Mouse (Mus musculus): Measurements from ENCODE around the gene Aurka. TPM values are rescaled to one million over a fixed set of nuclear protein-coding genes. Genes with fewer than 3 reads are reported as not detected.

Gene Aurka
- polyA plus RNA-seq, 1 experiment from 2014 or later = 8.4 TPM

DNA sequence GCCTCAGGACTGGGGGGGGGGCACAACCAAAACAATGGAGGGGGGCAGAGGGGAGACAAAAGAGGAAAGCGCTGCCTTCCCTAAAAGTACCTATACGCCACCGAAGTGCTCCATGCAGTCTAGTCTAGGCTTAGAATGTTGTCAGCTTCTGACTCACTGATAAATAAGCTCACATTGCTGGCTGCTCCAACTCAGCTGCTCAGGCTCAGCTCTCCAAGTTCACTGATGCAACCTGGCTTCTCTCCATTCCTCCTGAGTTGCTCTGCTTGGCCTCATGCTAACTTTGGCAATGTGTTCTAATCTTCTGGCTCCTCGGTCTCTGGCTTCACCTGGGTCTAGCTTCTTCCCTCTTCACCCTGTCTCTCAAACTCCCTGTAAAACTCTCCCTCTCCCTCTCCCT, 6.2 kb upstream of the Aurka start:
- no peak overlapping the region for H3K4me2 ChIP-seq (ENCODE audit: low read depth, low read length)
- H3K9me3 ChIP-seq (ENCODE audit: control insufficient read depth, low read length) = no peaks in the 10 kb centered on the region
- H3K4me3 ChIP-seq (ENCODE audit: low read depth, low read length) = no peak overlapping the region
- no peaks in the 10 kb centered on the region for H3K27me3 ChIP-seq (ENCODE audit: control insufficient read depth, insufficient read depth, low read length)
- no peak for ATAC-seq (ENCODE audit: low read depth)
- no peak overlapping the region for H3K9ac ChIP-seq (replicated peaks; ENCODE audit: low read depth, low read length)
- 93% methylated on average over 4 of the region's 4 CpGs for WGBS
- peaks cover 66% of the 10 kb centered on the region for H3K36me3 ChIP-seq (ENCODE audit: control insufficient read depth, insufficient read depth, low read length)
- H3K4me1 ChIP-seq (ENCODE audit: control insufficient read depth, insufficient read depth, low read length) = 0 out of 2 replicates have a peak, but pooled peaks cover 4% of the 10 kb centered on the region
- no peak overlapping the region for H3K27ac ChIP-seq (ENCODE audit: low read depth, low read length)

DNA sequence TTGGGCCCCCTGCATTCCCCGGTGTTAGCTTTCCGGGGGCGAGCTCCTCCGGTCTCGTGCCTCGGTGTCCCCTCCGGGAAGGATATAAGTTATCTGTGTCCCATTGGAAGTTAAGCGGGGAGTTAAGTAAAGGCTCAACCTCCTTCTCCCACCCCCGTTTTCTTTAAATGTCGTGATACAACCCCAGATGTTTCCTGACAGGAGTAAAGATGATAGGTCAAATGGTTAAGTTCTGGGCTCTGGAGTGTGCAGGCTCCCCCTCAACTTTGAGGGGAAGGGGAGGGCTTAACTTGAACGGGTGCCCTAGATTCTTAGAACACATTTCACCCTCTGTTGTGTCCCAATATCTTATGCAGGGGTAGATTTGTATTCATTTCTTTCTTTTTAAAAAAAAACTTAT, 923 bp upstream of the Aurka start:
- H3K9ac ChIP-seq (replicated peaks; ENCODE audit: low read depth, low read length) = peak overlapping the region; percentile 88
- peaks cover 24% of the 10 kb centered on the region for H3K36me3 ChIP-seq (ENCODE audit: control insufficient read depth, insufficient read depth, low read length)
- H3K4me2 ChIP-seq (ENCODE audit: low read depth, low read length) = peak overlapping the region; percentile 68
- H3K27ac ChIP-seq (ENCODE audit: low read depth, low read length) = no peak overlapping the region
- under 1% methylated on average over 11 of the region's 11 CpGs for WGBS
- no peak for ATAC-seq (ENCODE audit: low read depth)
- peak overlapping the region; percentile 91 for H3K4me3 ChIP-seq (ENCODE audit: low read depth, low read length)
- H3K9me3 ChIP-seq (ENCODE audit: control insufficient read depth, low read length) = no peaks in the 10 kb centered on the region
- 0 out of 2 replicates have a peak, but pooled peaks cover 7% of the 10 kb centered on the region for H3K4me1 ChIP-seq (ENCODE audit: control insufficient read depth, insufficient read depth, low read length)
- no peaks in the 10 kb centered on the region for H3K27me3 ChIP-seq (ENCODE audit: control insufficient read depth, insufficient read depth, low read length)

DNA sequence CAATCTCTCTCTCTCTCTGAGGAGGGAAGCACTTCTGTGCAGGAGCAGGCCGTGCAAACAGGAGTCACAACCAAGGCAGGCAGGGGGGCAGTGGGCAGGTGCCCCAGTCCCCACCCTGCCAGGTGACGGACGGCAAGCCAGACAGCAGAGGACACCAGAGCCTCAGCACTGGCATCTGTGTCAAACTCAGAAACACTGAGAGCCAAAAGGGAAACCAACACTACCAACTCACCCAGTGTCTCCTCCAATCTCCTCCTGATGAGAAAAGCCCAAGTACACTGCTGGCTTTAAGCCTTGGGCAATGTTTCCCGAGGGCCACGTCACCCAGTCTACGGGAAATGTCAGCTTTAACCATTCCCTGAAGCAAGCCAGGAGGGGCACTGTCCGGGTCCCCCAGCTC, 7.2 kb downstream of the Aurka start:
- H3K9me3 ChIP-seq (ENCODE audit: control insufficient read depth, low read length) = no peaks in the 10 kb centered on the region
- no peak overlapping the region for H3K4me3 ChIP-seq (ENCODE audit: low read depth, low read length)
- H3K9ac ChIP-seq (replicated peaks; ENCODE audit: low read depth, low read length) = no peak overlapping the region
- no peak overlapping the region for H3K4me2 ChIP-seq (ENCODE audit: low read depth, low read length)
- no peak for ATAC-seq (ENCODE audit: low read depth)
- no peak overlapping the region for H3K27ac ChIP-seq (ENCODE audit: low read depth, low read length)
- H3K4me1 ChIP-seq (ENCODE audit: control insufficient read depth, insufficient read depth, low read length) = no peaks in the 10 kb centered on the region
- H3K27me3 ChIP-seq (ENCODE audit: control insufficient read depth, insufficient read depth, low read length) = no peaks in the 10 kb centered on the region
- WGBS = 93% methylated on average over 7 of the region's 7 CpGs
- no peaks in the 10 kb centered on the region for H3K36me3 ChIP-seq (ENCODE audit: control insufficient read depth, insufficient read depth, low read length)

DNA sequence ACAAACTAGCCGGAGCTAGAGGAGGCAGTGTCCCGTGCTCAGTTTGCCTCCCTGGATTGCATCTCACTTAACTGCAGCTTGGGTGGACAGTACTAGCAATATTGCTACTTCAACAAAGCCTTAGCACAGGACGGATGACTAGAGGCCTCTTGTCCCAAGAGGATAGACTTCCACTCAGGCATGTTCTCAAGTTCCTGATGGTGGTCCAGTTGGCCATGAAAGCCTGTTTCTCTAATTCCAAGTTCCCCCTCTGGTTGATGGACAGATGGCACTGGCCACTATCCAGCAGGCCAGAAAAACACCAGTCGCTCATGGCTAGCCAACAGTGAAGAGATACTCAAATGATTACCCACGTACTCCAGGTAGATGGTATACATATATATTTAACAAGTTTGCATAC, 14.5 kb downstream of the Aurka start:
- Histone ChIP-seq H3K4me3 (ENCODE audit: low read depth, low read length) (no peak overlapping the region), H3K36me3 (ENCODE audit: control insufficient read depth, insufficient read depth, low read length) (no peaks in the 10 kb centered on the region; the same call in 1 of the 2 replicates), H3K9ac (replicated peaks; ENCODE audit: low read depth, low read length) (no peak overlapping the region), H3K27me3 (ENCODE audit: control insufficient read depth, insufficient read depth, low read length) (no peaks in the 10 kb centered on the region), H3K4me1 (ENCODE audit: control insufficient read depth, insufficient read depth, low read length) (no peaks in the 10 kb centered on the region), H3K4me2 (ENCODE audit: low read depth, low read length) (no peak overlapping the region), H3K27ac (ENCODE audit: low read depth, low read length) (no peak overlapping the region), H3K9me3 (ENCODE audit: control insufficient read depth, low read length) (no peaks in the 10 kb centered on the region)
- no peak for ATAC-seq (ENCODE audit: low read depth)
- 76% methylated on average over 5 of the region's 5 CpGs for WGBS

DNA sequence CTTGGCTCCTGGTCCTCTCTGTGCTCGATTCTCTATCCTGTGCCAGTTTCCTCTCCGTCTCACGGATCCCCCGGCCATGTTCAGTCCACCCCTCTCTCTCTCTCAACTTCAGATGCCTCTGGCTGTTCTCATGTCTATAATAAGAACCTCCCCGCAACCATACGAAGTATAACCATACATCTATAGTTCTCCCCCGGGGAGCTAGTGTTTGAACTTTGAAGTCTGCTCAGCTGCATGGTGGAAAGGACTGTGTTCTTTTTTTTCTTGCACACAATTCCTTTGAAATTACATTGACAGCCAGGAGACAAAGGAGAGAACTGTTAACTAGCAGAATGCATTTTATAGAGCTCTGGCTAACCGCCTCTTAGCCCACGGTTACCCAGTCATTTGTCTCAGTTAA, 15.6 kb downstream of the Aurka start:
- ATAC-seq (ENCODE audit: low read depth) = peak; percentile 29; the same call in 1 of the 2 replicates
- Histone ChIP-seq H3K9me3 (ENCODE audit: control insufficient read depth, low read length) (no peaks in the 10 kb centered on the region), H3K9ac (replicated peaks; ENCODE audit: low read depth, low read length) (no peak overlapping the region), H3K27me3 (ENCODE audit: control insufficient read depth, insufficient read depth, low read length) (no peaks in the 10 kb centered on the region), H3K4me3 (ENCODE audit: low read depth, low read length) (no peak overlapping the region), H3K27ac (ENCODE audit: low read depth, low read length) (no peak overlapping the region), H3K36me3 (ENCODE audit: control insufficient read depth, insufficient read depth, low read length) (no peaks in the 10 kb centered on the region; the same call in 1 of the 2 replicates), H3K4me2 (ENCODE audit: low read depth, low read length) (no peak overlapping the region), H3K4me1 (ENCODE audit: control insufficient read depth, insufficient read depth, low read length) (no peaks in the 10 kb centered on the region)
- WGBS = 50% methylated on average over 9 of the region's 9 CpGs

DNA sequence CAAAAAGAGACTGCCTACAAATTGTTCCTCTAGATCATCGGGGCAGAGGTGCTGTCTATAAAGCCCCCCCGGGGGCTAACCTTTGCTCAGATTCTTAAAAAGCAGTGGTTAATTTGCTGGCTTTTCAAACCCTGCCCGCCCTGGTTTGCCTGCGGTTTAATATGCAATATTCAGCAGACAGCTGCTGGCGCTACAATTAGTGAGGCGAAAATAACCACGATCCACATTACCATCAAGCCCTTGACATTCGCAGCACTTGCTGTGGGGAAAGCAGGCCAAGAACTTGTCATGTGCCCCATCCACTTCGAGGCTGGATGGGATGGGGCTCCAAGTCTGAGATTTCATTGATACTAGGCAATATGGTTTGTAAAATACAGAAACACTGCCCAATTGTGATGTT, 17.1 kb downstream of the Aurka start:
- no peak for ATAC-seq (ENCODE audit: low read depth)
- no peaks in the 10 kb centered on the region; the same call in 1 of the 2 replicates for H3K36me3 ChIP-seq (ENCODE audit: control insufficient read depth, insufficient read depth, low read length)
- H3K9ac ChIP-seq (replicated peaks; ENCODE audit: low read depth, low read length) = no peak overlapping the region
- no peaks in the 10 kb centered on the region; the same call in 1 of the 2 replicates for H3K4me1 ChIP-seq (ENCODE audit: control insufficient read depth, insufficient read depth, low read length)
- H3K9me3 ChIP-seq (ENCODE audit: control insufficient read depth, low read length) = no peaks in the 10 kb centered on the region
- no peaks in the 10 kb centered on the region for H3K27me3 ChIP-seq (ENCODE audit: control insufficient read depth, insufficient read depth, low read length)
- H3K27ac ChIP-seq (ENCODE audit: low read depth, low read length) = no peak overlapping the region
- H3K4me2 ChIP-seq (ENCODE audit: low read depth, low read length) = no peak overlapping the region
- H3K4me3 ChIP-seq (ENCODE audit: low read depth, low read length) = no peak overlapping the region
- 48% methylated on average over 9 of the region's 9 CpGs for WGBS

DNA sequence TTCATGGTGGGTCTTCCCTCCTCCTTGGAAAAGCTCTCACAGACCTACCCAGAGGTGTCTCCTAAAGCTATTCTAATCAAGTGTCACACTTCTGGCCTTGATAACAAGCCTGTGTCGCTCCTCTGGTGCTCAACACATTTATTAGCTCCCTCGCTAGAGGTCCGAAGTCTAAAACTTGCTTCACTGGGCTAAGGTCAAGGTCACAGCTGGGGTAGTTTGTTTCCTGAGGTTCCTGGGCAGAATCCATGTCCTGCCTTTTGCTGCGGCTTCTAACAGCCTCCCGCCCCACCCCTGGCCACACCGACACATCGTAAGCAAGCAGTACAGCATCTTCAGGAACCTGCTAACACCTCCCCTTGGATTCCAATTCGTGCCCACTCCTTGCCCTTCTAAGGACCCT, 19.6 kb downstream of the Aurka start:
- Histone ChIP-seq H3K4me3 (ENCODE audit: low read depth, low read length) (no peak overlapping the region), H3K4me1 (ENCODE audit: control insufficient read depth, insufficient read depth, low read length) (peaks cover 6% of the 10 kb centered on the region), H3K27me3 (ENCODE audit: control insufficient read depth, insufficient read depth, low read length) (no peaks in the 10 kb centered on the region), H3K9ac (replicated peaks; ENCODE audit: low read depth, low read length) (no peak overlapping the region), H3K36me3 (ENCODE audit: control insufficient read depth, insufficient read depth, low read length) (no peaks in the 10 kb centered on the region), H3K4me2 (ENCODE audit: low read depth, low read length) (no peak overlapping the region), H3K9me3 (ENCODE audit: control insufficient read depth, low read length) (no peaks in the 10 kb centered on the region), H3K27ac (ENCODE audit: low read depth, low read length) (no peak overlapping the region)
- ATAC-seq (ENCODE audit: low read depth) = no peak
- WGBS = 82% methylated on average over 8 of the region's 8 CpGs

DNA sequence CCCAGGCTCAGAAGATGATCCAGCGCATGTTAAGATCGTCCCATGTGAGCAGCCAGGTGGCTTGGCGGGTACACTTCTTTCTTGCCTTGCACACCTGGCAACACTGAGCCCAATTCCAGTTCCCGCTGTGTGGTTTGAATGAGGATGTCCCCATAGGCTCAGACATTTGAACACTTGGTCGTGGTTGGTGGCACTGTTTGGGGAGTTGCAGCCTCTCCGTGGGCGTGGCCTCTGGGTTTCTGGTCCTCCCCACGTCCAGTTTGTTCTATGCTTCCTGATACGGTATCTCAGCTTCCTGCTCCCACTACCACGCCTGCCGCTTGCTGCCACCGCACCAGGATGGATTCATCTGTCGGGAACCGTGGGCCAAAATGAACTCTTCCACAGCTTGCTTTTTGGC, 20.6 kb downstream of the Aurka start:
- Histone ChIP-seq H3K4me2 (ENCODE audit: low read depth, low read length) (no peak overlapping the region), H3K9ac (replicated peaks; ENCODE audit: low read depth, low read length) (no peak overlapping the region), H3K36me3 (ENCODE audit: control insufficient read depth, insufficient read depth, low read length) (no peaks in the 10 kb centered on the region), H3K27me3 (ENCODE audit: control insufficient read depth, insufficient read depth, low read length) (no peaks in the 10 kb centered on the region), H3K27ac (ENCODE audit: low read depth, low read length) (no peak overlapping the region), H3K4me1 (ENCODE audit: control insufficient read depth, insufficient read depth, low read length) (peaks cover 6% of the 10 kb centered on the region), H3K9me3 (ENCODE audit: control insufficient read depth, low read length) (no peaks in the 10 kb centered on the region), H3K4me3 (ENCODE audit: low read depth, low read length) (no peak overlapping the region)
- ATAC-seq (ENCODE audit: low read depth) = no peak
- 82% methylated on average over 14 of the region's 14 CpGs for WGBS

DNA sequence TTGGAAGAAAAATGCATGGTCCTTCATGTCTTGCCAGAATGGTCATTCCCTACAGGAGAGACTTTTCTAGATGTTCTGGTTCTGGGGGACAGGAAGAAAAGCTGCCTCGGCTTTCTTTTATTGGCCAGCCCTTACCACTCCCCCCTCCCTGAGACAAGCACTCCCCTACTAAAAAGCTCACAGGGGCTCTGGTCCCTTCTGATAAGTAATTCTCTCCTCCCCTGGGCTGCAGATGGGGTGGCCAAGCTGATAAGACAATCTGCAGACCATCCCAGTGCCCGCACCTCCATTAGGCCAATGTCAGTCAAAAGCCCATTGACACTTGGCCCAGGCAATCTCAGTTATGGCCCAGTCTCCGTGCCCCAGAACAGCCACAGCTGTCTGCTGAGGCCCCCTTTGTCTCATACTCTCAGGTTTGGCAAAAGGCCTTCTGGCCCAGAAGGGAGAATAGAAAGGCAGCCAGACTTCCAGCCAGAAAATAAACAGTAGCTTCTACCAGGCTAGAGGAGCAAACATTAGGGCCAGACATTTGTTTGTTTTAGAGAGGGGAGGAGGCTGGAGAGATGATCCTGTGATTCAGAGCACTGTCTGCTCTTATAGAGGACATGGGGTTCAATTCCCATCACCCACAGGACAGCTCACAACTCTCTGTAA, 21.9 kb downstream of the Aurka start:
- Histone ChIP-seq H3K4me2 (ENCODE audit: low read depth, low read length) (no peak overlapping the region), H3K4me1 (ENCODE audit: control insufficient read depth, insufficient read depth, low read length) (peaks cover 6% of the 10 kb centered on the region), H3K4me3 (ENCODE audit: low read depth, low read length) (no peak overlapping the region), H3K36me3 (ENCODE audit: control insufficient read depth, insufficient read depth, low read length) (no peaks in the 10 kb centered on the region), H3K27ac (ENCODE audit: low read depth, low read length) (peak overlapping the region; percentile 35; the same call in 1 of the 2 replicates), H3K9ac (replicated peaks; ENCODE audit: low read depth, low read length) (no peak overlapping the region), H3K9me3 (ENCODE audit: control insufficient read depth, low read length) (no peaks in the 10 kb centered on the region), H3K27me3 (ENCODE audit: control insufficient read depth, insufficient read depth, low read length) (no peaks in the 10 kb centered on the region)
- ATAC-seq (ENCODE audit: low read depth) = no peak
- 33% methylated on average over 3 of the region's 3 CpGs for WGBS

Measured in neural tube, embryonic 14.5 days (tissue).